Mouse (Mus musculus): ENCODE measurements around the gene 4931414P19Rik.

GRCm38 (mm10) chr14:54572790-54573736 is 32.7 kb downstream of the 4931414P19Rik start:
- TF ChIP-seq CTCF (IDR thresholded peaks at IDR 0.05; ENCODE audit: control insufficient read depth, insufficient read depth, insufficient replicate concordance, low read depth, low read length) (no peak), POLR2A (IDR thresholded peaks at IDR 0.05; ENCODE audit: control insufficient read depth, low read depth, low read length) (no peak)

All from testis, adult 2 months (tissue).